7 mouse cellular contexts compared by ENCODE assay signal in the genomic region with DNA sequence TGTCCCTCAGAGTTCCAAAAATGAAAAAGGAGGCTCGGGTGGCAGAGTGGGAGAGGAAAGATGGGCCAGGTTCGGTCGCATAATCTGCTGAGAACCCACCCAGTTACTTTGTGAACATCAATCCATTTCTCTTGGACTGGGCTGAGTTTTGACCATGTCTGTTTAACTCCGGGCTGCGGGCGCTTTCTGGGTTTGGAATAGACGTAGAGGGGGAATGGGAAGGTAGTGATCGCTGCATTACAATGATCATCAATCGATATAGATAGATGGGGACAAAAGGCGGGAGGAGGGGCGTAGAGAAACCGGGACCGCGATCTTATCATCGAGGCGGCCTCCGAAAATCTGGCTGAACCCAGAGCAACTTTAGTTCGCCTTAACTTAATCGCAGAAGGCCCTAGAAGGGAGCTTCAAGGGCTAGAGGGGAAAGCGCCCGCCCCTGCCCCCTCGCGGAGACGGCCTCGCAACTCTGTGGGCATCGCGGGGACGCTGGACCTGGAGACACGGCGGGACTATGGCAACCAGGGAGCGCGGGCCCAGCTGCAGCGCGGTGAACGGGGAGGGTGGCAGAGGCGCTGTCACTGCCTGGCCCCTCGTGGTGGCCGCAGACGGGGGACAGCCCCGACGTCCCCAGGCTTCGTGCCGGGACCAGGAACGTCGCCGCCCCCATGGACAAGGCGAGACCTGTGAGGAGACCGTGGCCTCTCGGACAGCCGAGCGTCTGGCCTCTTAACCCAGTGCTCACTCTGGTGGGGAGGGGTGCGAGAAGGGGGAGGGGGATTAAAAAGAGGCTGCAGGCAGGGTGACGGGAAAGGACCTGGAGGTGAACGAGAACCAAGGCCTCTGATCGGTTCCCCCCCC. TPM values are rescaled to one million over a fixed set of nuclear protein-coding genes. Genes with fewer than 3 reads are reported as not detected.
DNase-seq lines count a peak whose midpoint lies in the region; ATAC-seq and TF ChIP-seq lines count a peak whose summit lies in the region.

No protein-coding gene starts in this region.

- no peaks in the 10 kb centered on the region for H3K9me3 ChIP-seq in forebrain, embryonic 16.5 days (ENCODE audit: control insufficient read depth, low read length)
- no peaks in the 10 kb centered on the region for H3K9me3 ChIP-seq in liver, embryonic 11.5 days (ENCODE audit: control insufficient read depth, low read length)
- no peaks in the 10 kb centered on the region for H3K9me3 ChIP-seq in stomach, postnatal 0 days (ENCODE audit: control insufficient read depth, low read length)

- DNase-seq in ovary, postnatal 36 days (ENCODE audit: low spot score), result peak; percentile 15
- DNase-seq in ovary, postnatal 14 days (ENCODE audit: low spot score), result no peak
- no peak for DNase-seq in liver, embryonic 11.5 days (ENCODE audit: low spot score)
- peak; percentile 39 for DNase-seq in stomach, postnatal 0 days (ENCODE audit: low spot score)
- DNase-seq in B cell, adult 2 months, result no peak
- DNase-seq in ovary, postnatal 10 days (ENCODE audit: low spot score), result no peak

- peaks cover 17% of the 10 kb centered on the region for H3K4me1 ChIP-seq in forebrain, embryonic 16.5 days (replicated peaks; ENCODE audit: control insufficient read depth, insufficient read depth, low read length)
- H3K4me1 ChIP-seq in liver, embryonic 11.5 days (replicated peaks; ENCODE audit: control insufficient read depth, insufficient read depth, low read length), result peaks cover 8% of the 10 kb centered on the region
- no peaks in the 10 kb centered on the region for H3K4me1 ChIP-seq in stomach, postnatal 0 days (replicated peaks; ENCODE audit: control insufficient read depth, insufficient read depth)

- no peak overlapping the region for H3K27ac ChIP-seq in forebrain, embryonic 16.5 days (ENCODE audit: low read length)
- H3K27ac ChIP-seq in liver, embryonic 11.5 days (ENCODE audit: low read depth, low read length), result no peak overlapping the region
- H3K27ac ChIP-seq in stomach, postnatal 0 days (replicated peaks), result no peak overlapping the region

- H3K9ac ChIP-seq in forebrain, embryonic 16.5 days (replicated peaks; ENCODE audit: low read depth, low read length), result peak overlapping the region; percentile 61
- peak overlapping the region; percentile 22; the same call in 1 of the 2 replicates for H3K9ac ChIP-seq in liver, embryonic 11.5 days (ENCODE audit: low read depth, low read length)
- H3K9ac ChIP-seq in stomach, postnatal 0 days (ENCODE audit: low read length), result no peak overlapping the region

- no peaks in the 10 kb centered on the region for H3K27me3 ChIP-seq in forebrain, embryonic 16.5 days (replicated peaks; ENCODE audit: control insufficient read depth, insufficient read depth, low read length)
- peaks cover 16% of the 10 kb centered on the region for H3K27me3 ChIP-seq in liver, embryonic 11.5 days (replicated peaks; ENCODE audit: control insufficient read depth, insufficient read depth, low read length)
- peaks cover 4% of the 10 kb centered on the region; the same call in 1 of the 2 replicates for H3K27me3 ChIP-seq in stomach, postnatal 0 days (ENCODE audit: control insufficient read depth, insufficient read depth, low read length)

- peak overlapping the region; percentile 72 for H3K4me2 ChIP-seq in forebrain, embryonic 16.5 days (ENCODE audit: low read length)
- H3K4me2 ChIP-seq in liver, embryonic 11.5 days, result peak overlapping the region; percentile 67
- H3K4me2 ChIP-seq in stomach, postnatal 0 days (replicated peaks; ENCODE audit: low read depth), result peak overlapping the region; percentile 42

- peak; percentile 74 for ATAC-seq in forebrain, embryonic 16.5 days
- peak; percentile 36; the same call in 1 of the 2 replicates for ATAC-seq in liver, embryonic 11.5 days (replicated peaks; ENCODE audit: low FRiP score)
- 0 out of 2 replicates have a peak, but pooled peaks have one; percentile 18 for ATAC-seq in stomach, postnatal 0 days (ENCODE audit: low FRiP score, low TSS enrichment)

- no peaks in the 10 kb centered on the region for H3K36me3 ChIP-seq in forebrain, embryonic 16.5 days (ENCODE audit: control insufficient read depth, insufficient read depth)
- no peaks in the 10 kb centered on the region for H3K36me3 ChIP-seq in liver, embryonic 11.5 days (ENCODE audit: control insufficient read depth, insufficient read depth, low read length)
- no peaks in the 10 kb centered on the region for H3K36me3 ChIP-seq in stomach, postnatal 0 days (ENCODE audit: control insufficient read depth, insufficient read depth, low read length)

- TF ChIP-seq EP300 in stomach, postnatal 0 days (optimal IDR thresholded peaks at IDR 0.05), result no peak

- TF ChIP-seq CTCF in stomach, postnatal 0 days (IDR thresholded peaks at IDR 0.05; ENCODE audit: low read depth), result peak; percentile 33; the same call in 1 of the 2 replicates

- peak overlapping the region; percentile 43 for H3K4me3 ChIP-seq in forebrain, embryonic 16.5 days (replicated peaks; ENCODE audit: low read length)
- H3K4me3 ChIP-seq in liver, embryonic 11.5 days (ENCODE audit: low read depth, low read length), result peak overlapping the region; percentile 41
- peak overlapping the region; percentile 20 for H3K4me3 ChIP-seq in stomach, postnatal 0 days (ENCODE audit: low read depth, low read length)

- 8% methylated on average over 55 of the region's 55 CpGs for WGBS in forebrain, embryonic 16.5 days
- WGBS in liver, embryonic 11.5 days, result 6% methylated on average over 53 of the region's 55 CpGs
- 15% methylated on average over 52 of the region's 55 CpGs for WGBS in stomach, postnatal 0 days

RNA-seq across cellular contexts. Expression of gene Sall1, which starts 18.5 kb away (rescaled TPM):
- polyA plus RNA-seq in forebrain, embryonic 16.5 days (2015; fragmentation: Nextera tagmentation; extraction: Ambion mirVana), result 12.5 and 14.6 TPM in 2 replicates
- polyA plus RNA-seq in liver, embryonic 11.5 days (2014; fragmentation: Nextera tagmentation; extraction: Ambion mirVana), result 2.4 and 2.6 TPM in 2 replicates
- 0.76 and 0.83 TPM in 2 replicates for polyA plus RNA-seq in stomach, postnatal 0 days (2015; fragmentation: Nextera tagmentation; extraction: Ambion mirVana)

Comparison
In these comparisons a context has a peak if more than half of its experiments do, and no peak if none do; other contexts are left out.
1. DNase-seq: peak in ovary, postnatal 36 days (single experiment) and stomach, postnatal 0 days (single experiment); none in ovary, postnatal 14 days (single experiment), liver, embryonic 11.5 days (single experiment), B cell, adult 2 months (0 of 2) and ovary, postnatal 10 days (single experiment).
2. ATAC-seq: peak in every context shown above with its lines; median percentile 74 in forebrain, embryonic 16.5 days; 36 in liver, embryonic 11.5 days; 18 in stomach, postnatal 0 days.
3. Peak in every context shown above with its lines, with median percentiles within 50 percentile points of each other: H3K4me2 ChIP-seq and H3K4me3 ChIP-seq.